7 mouse cellular contexts compared by ENCODE assay signal in the genomic region with DNA sequence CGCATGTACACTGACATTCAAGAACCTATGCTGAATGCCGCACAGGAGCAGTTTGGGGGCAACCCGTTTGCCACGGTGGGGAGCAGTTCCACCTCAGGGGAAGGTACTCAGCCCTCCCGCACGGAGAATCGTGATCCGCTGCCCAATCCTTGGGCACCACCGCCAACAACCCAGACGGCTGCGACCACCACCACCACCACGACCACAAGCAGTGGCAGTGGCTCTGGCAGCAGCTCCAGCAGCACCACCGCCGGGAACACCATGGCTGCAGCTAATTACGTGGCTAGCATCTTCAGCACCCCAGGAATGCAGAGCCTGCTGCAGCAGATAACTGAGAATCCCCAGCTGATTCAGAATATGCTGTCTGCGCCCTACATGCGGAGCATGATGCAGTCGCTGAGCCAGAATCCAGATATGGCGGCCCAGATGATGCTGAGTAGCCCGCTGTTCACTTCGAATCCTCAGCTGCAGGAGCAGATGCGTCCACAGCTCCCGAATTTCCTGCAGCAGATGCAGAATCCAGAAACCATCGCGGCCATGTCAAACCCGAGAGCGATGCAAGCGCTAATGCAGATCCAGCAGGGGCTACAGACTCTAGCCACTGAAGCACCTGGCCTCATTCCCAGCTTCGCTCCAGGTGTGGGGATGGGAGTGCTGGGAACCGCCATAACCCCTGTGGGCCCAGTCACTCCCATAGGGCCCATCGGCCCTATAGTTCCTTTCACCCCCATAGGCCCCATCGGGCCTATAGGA. TPM values are rescaled to one million over a fixed set of nuclear protein-coding genes. Genes with fewer than 3 reads are reported as not detected.
DNase-seq lines count a peak whose midpoint lies in the region; ATAC-seq and TF ChIP-seq lines count a peak whose summit lies in the region.

No protein-coding gene starts in this region.

- H3K36me3 ChIP-seq in spleen, adult 2 months (ENCODE audit: control insufficient read depth, insufficient read depth, low read length): no peaks in the 10 kb centered on the region
- H3K36me3 ChIP-seq in heart, embryonic 11.5 days (ENCODE audit: control insufficient read depth, insufficient read depth, low read length): no peaks in the 10 kb centered on the region
- peaks cover 10% of the 10 kb centered on the region for H3K36me3 ChIP-seq in midbrain, embryonic 10.5 days
- H3K36me3 ChIP-seq in stomach, postnatal 0 days (ENCODE audit: control insufficient read depth, insufficient read depth, low read length): no peaks in the 10 kb centered on the region

- no peaks in the 10 kb centered on the region for H3K27me3 ChIP-seq in spleen, adult 2 months (ENCODE audit: control insufficient read depth, insufficient read depth, low read length)
- H3K27me3 ChIP-seq in heart, embryonic 11.5 days (ENCODE audit: control insufficient read depth, insufficient read depth, low read length): no peaks in the 10 kb centered on the region
- H3K27me3 ChIP-seq in midbrain, embryonic 10.5 days (ENCODE audit: low read depth, poor library complexity, severe bottlenecking): no peaks in the 10 kb centered on the region
- no peaks in the 10 kb centered on the region for H3K27me3 ChIP-seq in stomach, postnatal 0 days (ENCODE audit: control insufficient read depth, insufficient read depth, low read length)

- no peak for TF ChIP-seq EP300 in stomach, postnatal 0 days (optimal IDR thresholded peaks at IDR 0.05)

- H3K27ac ChIP-seq in spleen, adult 2 months (ENCODE audit: insufficient read depth, low read length): no peak overlapping the region
- H3K27ac ChIP-seq in heart, embryonic 11.5 days (ENCODE audit: low read depth, low read length): no peak overlapping the region
- H3K27ac ChIP-seq in layer of hippocampus, adult 2 months: peak overlapping the region; percentile 96
- H3K27ac ChIP-seq in midbrain, embryonic 10.5 days (replicated peaks): peak overlapping the region; percentile 97
- no peak overlapping the region for H3K27ac ChIP-seq in stomach, postnatal 0 days (replicated peaks)

- peak overlapping the region; percentile 85 for H3K9ac ChIP-seq in heart, embryonic 11.5 days (ENCODE audit: low read depth, low read length)
- peak overlapping the region; percentile 56; the same call in 1 of the 2 replicates for H3K9ac ChIP-seq in stomach, postnatal 0 days (ENCODE audit: low read length)

- peak overlapping the region; percentile 77; the same call in 1 of the 2 replicates for H3K4me3 ChIP-seq in spleen, adult 2 months (ENCODE audit: extremely low read depth, insufficient read depth, insufficient read length)
- H3K4me3 ChIP-seq in heart, embryonic 11.5 days (ENCODE audit: low read depth, low read length): peak overlapping the region; percentile 67
- H3K4me3 ChIP-seq in layer of hippocampus, adult 2 months: peak overlapping the region; percentile 67
- peak overlapping the region; percentile 71 for H3K4me3 ChIP-seq in midbrain, embryonic 10.5 days
- H3K4me3 ChIP-seq in stomach, postnatal 0 days (ENCODE audit: low read depth, low read length): peak overlapping the region; percentile 61

- no peak for TF ChIP-seq POLR2A in spleen, adult 2 months (IDR thresholded peaks at IDR 0.05; ENCODE audit: low read depth, low read length)

- no peaks in the 10 kb centered on the region for H3K9me3 ChIP-seq in heart, embryonic 11.5 days (replicated peaks; ENCODE audit: control insufficient read depth, low read length)
- peaks cover 8% of the 10 kb centered on the region; the same call in 1 of the 2 replicates for H3K9me3 ChIP-seq in midbrain, embryonic 10.5 days (replicated peaks)
- H3K9me3 ChIP-seq in stomach, postnatal 0 days (ENCODE audit: control insufficient read depth, low read length): no peaks in the 10 kb centered on the region

- H3K4me2 ChIP-seq in heart, embryonic 11.5 days: peak overlapping the region; percentile 78
- peak overlapping the region; percentile 60 for H3K4me2 ChIP-seq in stomach, postnatal 0 days (replicated peaks; ENCODE audit: low read depth)

- no peak for TF ChIP-seq CTCF in spleen, adult 2 months (IDR thresholded peaks at IDR 0.05; ENCODE audit: extremely low read depth, insufficient read depth, insufficient read length, insufficient replicate concordance)
- no peak for TF ChIP-seq CTCF in layer of hippocampus, adult 2 months (conservative IDR thresholded peaks at IDR 0.05)
- no peak for TF ChIP-seq CTCF in stomach, postnatal 0 days (IDR thresholded peaks at IDR 0.05; ENCODE audit: low read depth)

- 84% methylated on average over 32 of the region's 32 CpGs for WGBS in spleen, adult 2 months
- WGBS in heart, embryonic 11.5 days (ENCODE audit: insufficient replicate concordance): 27% methylated on average over 32 of the region's 32 CpGs
- 28% methylated on average over 32 of the region's 32 CpGs for WGBS in midbrain, embryonic 10.5 days
- WGBS in stomach, postnatal 0 days: 23% methylated on average over 32 of the region's 32 CpGs

- ATAC-seq in heart, embryonic 11.5 days (replicated peaks; ENCODE audit: insufficient number of reproducible peaks, low FRiP score, low TSS enrichment): no peak
- ATAC-seq in stomach, postnatal 0 days (ENCODE audit: low FRiP score, low TSS enrichment): no peak

- peaks cover 8% of the 10 kb centered on the region; the same call in 1 of the 2 replicates for H3K4me1 ChIP-seq in spleen, adult 2 months (ENCODE audit: control insufficient read depth, insufficient read depth, insufficient read length)
- H3K4me1 ChIP-seq in heart, embryonic 11.5 days (ENCODE audit: control insufficient read depth, insufficient read depth, low read length): no peaks in the 10 kb centered on the region; the same call in 1 of the 2 replicates
- H3K4me1 ChIP-seq in midbrain, embryonic 10.5 days: peaks cover 13% of the 10 kb centered on the region
- H3K4me1 ChIP-seq in stomach, postnatal 0 days (replicated peaks; ENCODE audit: control insufficient read depth, insufficient read depth): no peaks in the 10 kb centered on the region

- DNase-seq in spleen, adult 2 months (ENCODE audit: low read depth in 1 of 2, low spot score in 2 of 2): no peak
- DNase-seq in spleen, postnatal 36 days (ENCODE audit: low spot score in 2 of 2): no peak
- DNase-seq in cerebellum, postnatal 25 days: peak; percentile 42 to 48
- peak in 1 of 2 experiments; percentile 12 for DNase-seq in layer of hippocampus, adult 2 months (ENCODE audit: low spot score in 2 of 2)
- peak; percentile 35 for DNase-seq in midbrain, embryonic 10.5 days (ENCODE audit: low spot score)
- peak; percentile 13 for DNase-seq in stomach, postnatal 0 days (ENCODE audit: low spot score)

RNA-seq across cellular contexts. Expression of a gene that starts 1.4 kb away (rescaled TPM):
- polyA plus RNA-seq in spleen, adult 2 months (2012; rRNA removed): 19.6 and 27.7 TPM in 2 replicates
- polyA plus RNA-seq in heart, embryonic 11.5 days (2014; fragmentation: Nextera tagmentation; extraction: Ambion mirVana): 18.7 and 21.1 TPM in 2 replicates
- total RNA-seq in layer of hippocampus, adult 2 months (2021): 100 to 1,000 TPM; 237 to 243 TPM
- 32.9 and 37.5 TPM in 2 replicates for polyA plus RNA-seq in midbrain, embryonic 10.5 days (2016; fragmentation: Nextera tagmentation; extraction: Ambion mirVana)
- 10.5 and 11.3 TPM in 2 replicates for polyA plus RNA-seq in stomach, postnatal 0 days (2015; fragmentation: Nextera tagmentation; extraction: Ambion mirVana)

RNA-seq across cellular contexts. Expression of a gene that starts 58.9 kb away (rescaled TPM):
- not detected in 2 replicates for polyA plus RNA-seq in spleen, adult 2 months (2012; rRNA removed)
- not detected in 2 replicates for polyA plus RNA-seq in heart, embryonic 11.5 days (2014; fragmentation: Nextera tagmentation; extraction: Ambion mirVana)
- not detected for total RNA-seq in layer of hippocampus, adult 2 months (2021)
- 0.19 and 0.21 TPM in 2 replicates for polyA plus RNA-seq in midbrain, embryonic 10.5 days (2016; fragmentation: Nextera tagmentation; extraction: Ambion mirVana)
- polyA plus RNA-seq in stomach, postnatal 0 days (2015; fragmentation: Nextera tagmentation; extraction: Ambion mirVana): not detected in 2 replicates

Comparison
In these comparisons a context has a peak if more than half of its experiments do, and no peak if none do; other contexts are left out.
1. DNase-seq: peak in cerebellum, postnatal 25 days (2 of 2), midbrain, embryonic 10.5 days (single experiment) and stomach, postnatal 0 days (single experiment); none in spleen, adult 2 months (0 of 2) and spleen, postnatal 36 days (0 of 2).
2. H3K27ac ChIP-seq: peak in layer of hippocampus, adult 2 months (single experiment) and midbrain, embryonic 10.5 days (single experiment); none in spleen, adult 2 months (single experiment), heart, embryonic 11.5 days (single experiment) and stomach, postnatal 0 days (single experiment).
3. Peak in every context shown above with its lines, with median percentiles within 50 percentile points of each other: H3K4me3 ChIP-seq.